ENCODE assay signal across 9 mouse cellular contexts in genomic region chr5:113014808-113015235, GRCm38 (mm10). TPM values are rescaled to one million over a fixed set of nuclear protein-coding genes. Genes with fewer than 3 reads are reported as not detected.
A peak's percentile ranks its signal among the peaks of the same experiment; 100 is the strongest.
DNase-seq lines count a peak whose midpoint lies in the region; ATAC-seq and TF ChIP-seq lines count a peak whose summit lies in the region.
"Had no signal": no experiment of that assay in that cellular context is flagged by ENCODE, and none has a peak within 500 bp of the region (broad histone marks: within the 10 kb centered on the region; RNA-seq: fewer than 3 reads in every experiment).

No protein-coding gene starts in this region.

- H3K9me3 ChIP-seq in heart, embryonic 12.5 days (replicated peaks): no peaks in the 10 kb centered on the region
- H3K9me3 ChIP-seq in kidney, embryonic 16.5 days (ENCODE audit: low read length): no peaks in the 10 kb centered on the region

- peak overlapping the region; percentile 86 for H3K9ac ChIP-seq in heart, embryonic 12.5 days
- peak overlapping the region; percentile 72 for H3K9ac ChIP-seq in kidney, embryonic 16.5 days (replicated peaks; ENCODE audit: low read length)

- H3K36me3 ChIP-seq in testis, adult 2 months (ENCODE audit: control insufficient read depth, insufficient read depth, low read length): no peaks in the 10 kb centered on the region
- 0 out of 2 replicates have a peak, but pooled peaks cover 4% of the 10 kb centered on the region for H3K36me3 ChIP-seq in heart, embryonic 12.5 days
- no peaks in the 10 kb centered on the region for H3K36me3 ChIP-seq in kidney, embryonic 16.5 days (ENCODE audit: insufficient read depth, low read length)

- no peaks in the 10 kb centered on the region for H3K27me3 ChIP-seq in testis, adult 2 months (ENCODE audit: control insufficient read depth, insufficient read depth, low read length)
- no peaks in the 10 kb centered on the region for H3K27me3 ChIP-seq in heart, embryonic 12.5 days (replicated peaks)
- no peaks in the 10 kb centered on the region; the same call in 1 of the 2 replicates for H3K27me3 ChIP-seq in kidney, embryonic 16.5 days (ENCODE audit: insufficient read depth, low read length)

- DNase-seq in testis, postnatal 14 days (ENCODE audit: low spot score): no peak
- DNase-seq in embryo, embryonic 10 days (ENCODE audit: low spot score): peak; percentile 48
- peak; percentile 80 for DNase-seq in lung, postnatal 10 days
- DNase-seq in right cerebral cortex, postnatal 4 days: peak; percentile 59

- peak overlapping the region; percentile 89 for H3K4me3 ChIP-seq in testis, adult 2 months (ENCODE audit: control insufficient read depth, low read depth, low read length)
- H3K4me3 ChIP-seq in heart, embryonic 12.5 days: peak overlapping the region; percentile 78
- H3K4me3 ChIP-seq in kidney, embryonic 16.5 days (ENCODE audit: low read length): peak overlapping the region; percentile 66

- peaks cover 13% of the 10 kb centered on the region for H3K4me1 ChIP-seq in testis, adult 2 months (ENCODE audit: control insufficient read depth, insufficient read depth, low read length)
- peaks cover 46% of the 10 kb centered on the region for H3K4me1 ChIP-seq in heart, embryonic 12.5 days (replicated peaks)
- H3K4me1 ChIP-seq in kidney, embryonic 16.5 days (ENCODE audit: insufficient read depth, low read length): peaks cover 18% of the 10 kb centered on the region

- no peak for TF ChIP-seq CTCF in testis, adult 2 months (IDR thresholded peaks at IDR 0.05; ENCODE audit: control insufficient read depth, insufficient read depth, insufficient replicate concordance, low read depth, low read length)

- 3% methylated on average over 14 of the region's 14 CpGs for WGBS in heart, embryonic 12.5 days
- 3% methylated on average over 13 of the region's 14 CpGs for WGBS in kidney, embryonic 16.5 days

- H3K27ac ChIP-seq in testis, adult 2 months (ENCODE audit: control insufficient read depth, insufficient read depth, low read depth, low read length): no peak overlapping the region
- peak overlapping the region; percentile 76 for H3K27ac ChIP-seq in heart, embryonic 12.5 days (ENCODE audit: poor library complexity, severe bottlenecking)
- H3K27ac ChIP-seq in kidney, embryonic 16.5 days (ENCODE audit: low read length): peak overlapping the region; percentile 63; the same call in 1 of the 2 replicates

- peak overlapping the region; percentile 79 for H3K4me2 ChIP-seq in heart, embryonic 12.5 days
- H3K4me2 ChIP-seq in kidney, embryonic 16.5 days (replicated peaks; ENCODE audit: low read depth, low read length): peak overlapping the region; percentile 66

- no peak for TF ChIP-seq POLR2A in testis, adult 2 months (IDR thresholded peaks at IDR 0.05; ENCODE audit: control insufficient read depth, low read depth, low read length)

- peak; percentile 37 for ATAC-seq in heart, embryonic 12.5 days (ENCODE audit: insufficient number of reproducible peaks, low FRiP score)
- peak; percentile 41 for ATAC-seq in kidney, embryonic 16.5 days (ENCODE audit: low FRiP score, low TSS enrichment)
- no peak for ATAC-seq in granulocyte monocyte progenitor cell, adult 5-6 weeks (replicated peaks; ENCODE audit: poor library complexity, severe bottlenecking)

RNA-seq across cellular contexts. Expression of gene Grk3, which starts 0.8 kb away (rescaled TPM):
- polyA plus RNA-seq in testis, adult 2 months (2012; rRNA removed): 15.3 and 15.8 TPM in 2 replicates
- polyA plus RNA-seq in heart, embryonic 12.5 days (2016; fragmentation: Nextera tagmentation; extraction: Ambion mirVana): 14.1 and 16.1 TPM in 2 replicates
- polyA plus RNA-seq in kidney, embryonic 16.5 days (2015; fragmentation: Nextera tagmentation; extraction: Ambion mirVana): 10.9 and 13.0 TPM in 2 replicates
- 30.8 and 39.1 TPM in 2 replicates for total RNA-seq in granulocyte monocyte progenitor cell, adult 5-6 weeks (2014; fragmentation: Nextera tagmentation)
- total RNA-seq in granulocyte monocyte progenitor cell, adult 5-6 weeks (2017): 21.3 and 22.5 TPM in 2 replicates

RNA-seq across cellular contexts. Expression of gene Crybb2, which starts 55.1 kb away (rescaled TPM):
- not detected in 2 replicates for polyA plus RNA-seq in testis, adult 2 months (2012; rRNA removed)
- polyA plus RNA-seq in heart, embryonic 12.5 days (2016; fragmentation: Nextera tagmentation; extraction: Ambion mirVana): not detected in 2 replicates
- polyA plus RNA-seq in kidney, embryonic 16.5 days (2015; fragmentation: Nextera tagmentation; extraction: Ambion mirVana): not detected in 2 replicates
- total RNA-seq in granulocyte monocyte progenitor cell, adult 5-6 weeks (2014; fragmentation: Nextera tagmentation): not detected in 2 replicates
- total RNA-seq in granulocyte monocyte progenitor cell, adult 5-6 weeks (2017): not detected in 2 replicates
- total RNA-seq: left cerebral cortex, postnatal 14 days had no signal
